Mouse (Mus musculus) C2C12 (cell line): ENCODE data around the gene Nkx3-2.

ENCODE experiments used
- CEBPB ChIP-seq: IDR thresholded peaks from one replicate; pipeline ENCODE4 v1.6.1; 2011; ENCODE audit warnings: low read depth, mild to moderate bottlenecking, control low read depth, moderate library complexity
- CTCF ChIP-seq: IDR thresholded peaks from one replicate; pipeline ENCODE4 v1.5.1; 2011; ENCODE audit not compliant: control insufficient read depth, insufficient read depth, insufficient read length
- MAX ChIP-seq: IDR thresholded peaks from one replicate; pipeline ENCODE4 v1.6.1; 2011; ENCODE audit warnings: mild to moderate bottlenecking, control low read depth
- MYOG ChIP-seq: IDR thresholded peaks from one replicate; pipeline ENCODE4 v1.6.1; 2011; ENCODE audit not compliant: control insufficient read depth, insufficient read length; ENCODE audit errors: extremely low read depth
- USF1 ChIP-seq: IDR thresholded peaks from one replicate; pipeline ENCODE4 v1.6.1; 2011; ENCODE audit warnings: low read depth, mild to moderate bottlenecking, control low read depth, moderate library complexity

- TF ChIP-seq CTCF = no peak
- no peak for TF ChIP-seq MAX
- no peak for TF ChIP-seq USF1
- no peak for TF ChIP-seq CEBPB
- no peak for TF ChIP-seq MYOG
Observed at GRCm38 (mm10) chr5:41725573-41725972, 38.7 kb downstream of the Nkx3-2 start.
